Mouse (Mus musculus) lung, adult 2 months (tissue): ENCODE data around the gene Stk36. TPM values are rescaled to one million over a fixed set of nuclear protein-coding genes. Genes with fewer than 3 reads are reported as not detected.

ENCODE experiments used
- DNase-seq: peaks from one replicate; pipeline ENCODE4 v3.0.0; 2022
- H3K4me1 ChIP-seq: fragments of 200-500 bp; 2 replicates; pipeline ENCODE4 v1.6.1; 2011; ENCODE audit warnings: low read length; ENCODE audit not compliant: control insufficient read depth, insufficient read depth
- H3K4me3 ChIP-seq: fragments of 200-500 bp; replicated peaks from 2 replicates; pipeline ENCODE3; 2011; ENCODE audit warnings: low read depth, mild to moderate bottlenecking, control low read depth, low read length; ENCODE audit errors: extremely low read depth
- CTCF ChIP-seq: fragments of 200-500 bp; IDR thresholded peaks from 2 replicates; pipeline ENCODE4 v1.5.1; 2011; ENCODE audit warnings: mild to moderate bottlenecking, low read length, control low read depth; ENCODE audit not compliant: insufficient read depth
- POLR2A ChIP-seq: fragments of 200-500 bp; IDR thresholded peaks from 2 replicates; pipeline ENCODE4 v1.6.1; 2011; ENCODE audit warnings: low read depth, mild to moderate bottlenecking, control low read depth, low read length, borderline replicate concordance; ENCODE audit errors: extremely low read depth
- WGBS: fragments of 180-500 bp; shearing (Covaris S2); methylation state at CpG from one replicate; pipeline ENCODE4 v1.1.7; 2018; 5-methylcytosine and 5-hydroxymethylcytosine counted together
- polyA plus RNA-seq: library from polyadenylated mRNA; depleted of rRNA; stranded (reverse); fragments of >200 nt; gene quantifications from 2 replicates; pipeline ENCODE4 v1.2.3, GENCODE M21; 2012

The Stk36 gene
- polyA plus RNA-seq, 1 experiment, result 18.7 TPM

GRCm38 (mm10) chr1:74594434-74594833, 6.8 kb upstream of the Stk36 start:
- WGBS, result 45% methylated on average over 8 of the region's 8 CpGs
- TF ChIP-seq POLR2A (no peak), CTCF (no peak)
- DNase-seq, result no peak
- no peak overlapping the region for H3K4me3 ChIP-seq
- H3K4me1 ChIP-seq, result no peaks in the 10 kb centered on the region

DNA sequence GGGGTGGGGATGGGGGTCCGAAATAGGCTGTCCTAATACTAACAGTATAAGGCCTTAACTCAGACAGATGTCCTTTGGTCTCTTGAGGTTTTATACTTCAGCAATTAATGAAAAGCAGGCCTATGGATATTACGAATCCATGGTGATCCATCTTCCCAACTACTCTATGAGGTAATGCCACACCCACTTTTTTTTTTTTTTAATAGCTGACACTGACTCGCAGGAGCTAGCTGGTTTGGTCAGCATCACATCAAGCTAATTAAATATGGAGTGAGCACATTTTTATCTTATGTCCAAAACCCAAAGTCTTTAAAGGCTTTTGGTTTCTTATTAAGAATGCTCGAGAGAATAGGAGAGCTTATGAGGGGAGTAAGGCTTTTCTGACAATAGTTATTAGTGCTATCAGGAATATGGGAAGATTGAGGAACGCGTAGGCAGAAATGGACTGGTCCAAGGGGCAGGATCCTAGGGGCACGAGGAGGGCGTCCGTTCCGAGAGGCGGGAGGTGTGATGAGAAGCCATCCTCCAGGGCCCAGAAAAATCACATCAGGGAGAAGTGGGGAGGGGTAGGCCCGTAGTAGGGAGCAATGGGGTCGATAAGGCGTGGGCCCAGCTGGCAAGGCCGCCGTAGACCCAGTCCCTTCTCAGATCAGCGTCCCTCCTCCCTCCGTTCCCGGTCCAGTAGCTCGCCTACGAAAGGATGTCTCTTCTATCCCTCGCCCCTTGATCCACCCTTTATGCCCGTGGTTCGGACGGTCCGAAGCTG, 561 bp upstream of the Stk36 start:
- 8% methylated on average over 26 of the region's 26 CpGs for WGBS
- DNase-seq, result no peak

GRCm38 (mm10) chr1:74624183-74624582, 22.9 kb downstream of the Stk36 start:
- WGBS, result 66% methylated on average over 1 of the region's 1 CpGs
- TF ChIP-seq POLR2A, result no peak
- no peak for TF ChIP-seq CTCF
- Histone ChIP-seq H3K4me1 (no peaks in the 10 kb centered on the region; the same call in 1 of the 2 replicates), H3K4me3 (no peak overlapping the region)
- DNase-seq, result no peak

More for the DNA sequence above, 561 bp upstream of the Stk36 start:
- H3K4me3 ChIP-seq, result peak overlapping the region; percentile 86
- H3K4me1 ChIP-seq, result no peaks in the 10 kb centered on the region
- no peak for TF ChIP-seq POLR2A
- TF ChIP-seq CTCF, result no peak

DNA sequence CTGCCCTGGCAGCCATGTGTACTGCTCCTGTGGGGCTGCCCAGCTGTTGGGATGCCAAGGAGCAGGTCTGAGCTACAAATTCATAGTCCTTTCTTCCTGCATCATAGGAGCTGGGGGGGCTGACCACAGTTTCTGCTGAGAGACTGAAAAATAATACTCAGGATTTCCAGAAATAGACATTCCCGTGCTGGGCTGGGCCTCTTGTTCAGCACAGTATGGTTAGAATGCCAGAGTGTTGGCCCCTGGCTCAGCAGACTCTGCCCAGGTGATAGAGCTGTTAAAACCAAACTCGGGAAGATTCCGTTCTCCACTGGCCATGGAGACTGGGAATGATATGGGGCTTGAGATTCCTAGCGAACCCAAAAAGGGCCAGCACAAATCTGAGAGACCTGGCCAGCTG, 24.8 kb downstream of the Stk36 start:
- TF ChIP-seq POLR2A (no peak), CTCF (no peak)
- WGBS, result 70% methylated on average over 4 of the region's 4 CpGs
- Histone ChIP-seq H3K4me1 (no peaks in the 10 kb centered on the region; the same call in 1 of the 2 replicates), H3K4me3 (no peak overlapping the region)
- DNase-seq, result no peak

DNA sequence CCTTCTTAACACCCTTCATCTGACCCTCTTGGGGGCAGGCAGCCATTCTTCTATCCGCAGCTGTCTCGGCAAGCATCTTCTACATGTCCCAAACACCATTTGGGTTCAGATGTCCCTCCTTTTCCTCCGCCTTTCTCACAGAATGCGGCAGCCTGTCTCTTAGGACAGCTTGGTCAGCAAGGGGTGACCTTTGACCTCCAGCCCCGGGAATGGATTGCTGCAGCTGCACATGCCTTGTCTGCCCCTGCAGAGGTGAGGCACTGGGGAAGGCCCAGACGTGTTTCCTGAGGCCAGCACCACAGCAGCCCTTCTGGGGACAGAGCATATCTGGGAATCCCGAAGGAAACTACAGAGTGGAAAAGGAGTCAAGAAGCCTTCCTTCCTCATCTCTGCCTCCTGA, 26.8 kb downstream of the Stk36 start:
- no peak for TF ChIP-seq POLR2A
- Histone ChIP-seq H3K4me1 (no peaks in the 10 kb centered on the region; the same call in 1 of the 2 replicates), H3K4me3 (no peak overlapping the region)
- 51% methylated on average over 7 of the region's 7 CpGs for WGBS
- no peak for DNase-seq

DNA sequence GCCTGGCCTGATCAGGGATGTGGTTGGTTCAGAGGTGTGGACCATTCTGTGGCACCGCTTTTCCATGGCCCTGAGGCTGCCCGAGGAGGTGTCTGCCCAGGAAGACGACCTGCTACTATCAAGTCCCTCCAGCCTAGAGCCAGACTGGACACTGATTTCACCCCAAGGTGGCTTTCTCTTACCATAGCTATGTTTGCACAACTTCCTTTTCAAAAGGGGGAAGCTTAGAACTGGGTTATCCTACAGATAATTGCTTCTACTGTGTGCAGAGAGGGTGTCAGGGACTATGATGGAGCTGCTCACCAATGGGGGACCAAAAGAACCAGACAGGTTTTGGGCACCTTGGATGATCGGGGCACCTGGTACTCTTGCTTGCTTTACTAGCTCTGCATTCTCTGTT, 31.5 kb downstream of the Stk36 start:
- no peak for DNase-seq
- Histone ChIP-seq H3K4me3 (no peak overlapping the region), H3K4me1 (no peaks in the 10 kb centered on the region)
- 74% methylated on average over 4 of the region's 4 CpGs for WGBS
- no peak for TF ChIP-seq POLR2A
- no peak for TF ChIP-seq CTCF

DNA sequence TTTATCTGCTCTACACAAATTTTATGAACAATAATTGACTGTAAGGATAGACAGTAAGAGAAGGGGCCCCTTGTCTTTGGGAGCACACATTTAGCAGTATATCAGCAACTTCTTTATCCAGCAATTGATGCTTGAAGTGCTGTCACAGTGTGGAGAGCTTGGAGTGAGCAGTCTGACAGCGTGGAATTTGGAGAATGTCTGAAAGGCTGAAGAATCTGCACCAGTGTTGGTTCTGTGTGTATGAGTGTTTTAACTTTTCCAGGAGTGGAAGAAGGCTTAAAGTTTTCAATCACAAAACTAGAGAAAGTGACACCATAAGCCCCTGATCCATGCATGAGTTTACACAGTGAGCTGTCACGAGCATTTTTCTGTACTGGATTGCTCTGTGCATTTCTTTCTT, 42.3 kb downstream of the Stk36 start:
- WGBS, result 43% methylated on average over 2 of the region's 2 CpGs
- DNase-seq, result no peak
- no peak overlapping the region for H3K4me3 ChIP-seq
- no peak for TF ChIP-seq POLR2A
- TF ChIP-seq CTCF, result no peak
- H3K4me1 ChIP-seq, result no peaks in the 10 kb centered on the region

DNA sequence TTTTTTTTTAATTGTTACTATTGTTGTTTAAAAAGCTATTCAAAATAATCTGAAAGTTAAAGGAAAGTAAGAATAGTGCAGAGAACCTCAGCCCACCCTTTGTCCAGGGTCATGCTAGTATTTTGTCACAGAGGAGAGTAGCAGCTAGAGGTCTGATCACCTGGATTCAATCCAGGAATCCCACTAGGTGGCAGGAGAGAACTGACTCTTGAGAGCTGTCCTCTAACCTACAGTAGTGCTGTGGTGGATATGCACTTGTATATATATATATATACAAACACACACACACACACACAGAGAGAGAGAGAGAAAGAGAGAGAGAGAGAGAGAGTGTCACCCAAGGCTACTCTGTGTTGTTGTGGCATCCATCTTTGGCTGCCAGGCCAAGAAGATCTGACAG, 42.7 kb downstream of the Stk36 start:
- DNase-seq, result no peak
- Histone ChIP-seq H3K4me1 (no peaks in the 10 kb centered on the region), H3K4me3 (no peak overlapping the region)
- TF ChIP-seq POLR2A (no peak), CTCF (no peak)

DNA sequence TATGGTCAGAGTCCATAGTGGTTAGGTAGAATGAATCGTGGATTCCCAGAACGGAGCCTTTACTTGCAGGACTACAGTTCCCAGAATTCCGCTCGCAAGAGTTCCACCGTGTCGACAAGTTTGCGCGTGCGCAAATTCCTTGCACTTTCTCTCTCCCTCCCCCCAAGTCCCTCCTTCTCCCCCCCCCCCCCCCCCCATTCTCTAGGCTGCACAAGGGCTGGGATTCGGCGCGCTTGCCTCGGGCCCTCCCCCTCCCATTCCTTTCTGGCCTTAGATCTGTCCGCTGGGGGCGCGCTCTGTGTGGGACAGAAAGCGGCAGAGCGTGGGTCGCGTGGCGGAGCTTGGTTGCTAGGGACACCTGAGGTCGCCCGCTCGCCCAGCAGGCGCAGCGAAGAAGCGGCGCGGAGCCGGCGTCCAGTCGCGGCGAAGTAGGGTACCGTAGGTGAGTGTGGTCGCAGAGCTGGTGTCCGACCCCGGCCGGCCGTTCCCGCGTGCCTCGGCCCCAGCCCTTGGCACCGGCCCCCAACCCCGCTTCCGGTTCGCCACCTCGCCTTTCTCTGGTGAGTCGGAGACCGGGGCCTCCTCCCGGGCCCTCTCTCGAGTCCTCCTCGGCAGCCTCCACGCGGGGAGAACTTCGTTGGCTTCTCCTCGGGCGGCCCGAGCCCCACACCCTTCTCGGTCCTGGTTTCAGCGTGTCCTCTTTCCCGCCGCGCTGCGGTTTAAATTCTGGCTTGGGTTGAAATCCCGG, 60.4 kb downstream of the Stk36 start, which contains the start of gene Ttll4:
TSS of gene Ttll4 (plus strand) at position 298 of the 748 bp plus-strand sequence.
- peak; percentile 91 for DNase-seq
- under 1% methylated on average over 66 of the region's 66 CpGs for WGBS
- H3K4me3 ChIP-seq, result peak within 1 kb of the TSS; percentile 59
- peaks cover 6% of the 10 kb centered on the region for H3K4me1 ChIP-seq
- TF ChIP-seq CTCF (peak; percentile 46), POLR2A (peak; percentile 58; the same call in 1 of the 2 replicates)
